Mouse (Mus musculus) heart, embryonic 14.5 days (tissue): ENCODE measurements around the gene Glra1. TPM values are rescaled to one million over a fixed set of nuclear protein-coding genes. Genes with fewer than 3 reads are reported as not detected.
A peak's percentile ranks its signal among the peaks of the same experiment; 100 is the strongest.

Experiments used
- ATAC-seq: fragments of 200-750 bp; cut with Nextera tagmentation; 2 replicates; pipeline ENCODE4 v1.8.0; 2017; ENCODE audit warnings: low read depth, moderate TSS enrichment; ENCODE audit not compliant: insufficient number of reproducible peaks, insufficient read depth, low FRiP score
- H3K27ac ChIP-seq, 2 experiments: fragments of 200-500 bp in 1 of 2; fragments of 300-500 bp in 1 of 2; sonication (generic) in 1 of 2; replicated peaks in 1 of 2; 2 replicates each; pipeline ENCODE4 v1.5.1; 2012 to 2014; ENCODE audit warnings: low read depth in 2 of 2, low read length in 2 of 2, control low read depth in 1 of 2, mild to moderate bottlenecking in 1 of 2, mixed read lengths in 1 of 2; ENCODE audit not compliant: control insufficient read depth in 1 of 2, insufficient read depth in 1 of 2
- H3K27me3 ChIP-seq: fragments of 300-500 bp; sonication (generic); 2 replicates; pipeline ENCODE4 v1.6.1; 2014; ENCODE audit warnings: mild to moderate bottlenecking, low read length, control low read depth; ENCODE audit not compliant: control insufficient read depth, insufficient read depth
- H3K36me3 ChIP-seq: fragments of 300-500 bp; sonication (generic); 2 replicates; pipeline ENCODE4 v1.6.1; 2014; ENCODE audit warnings: mild to moderate bottlenecking, control low read depth, low read length, mixed read lengths; ENCODE audit not compliant: control insufficient read depth, insufficient read depth
- H3K4me1 ChIP-seq, 2 experiments: fragments of 200-500 bp in 1 of 2; fragments of 300-500 bp in 1 of 2; sonication (generic) in 1 of 2; 2 replicates each; pipeline ENCODE4 v1.6.1; 2012 to 2014; ENCODE audit warnings: low read length in 2 of 2, control low read depth in 1 of 2, mixed read lengths in 1 of 2; ENCODE audit not compliant: control insufficient read depth in 2 of 2, insufficient read depth in 2 of 2
- H3K4me2 ChIP-seq: fragments of 300-500 bp; sonication (generic); 2 replicates; pipeline ENCODE4 v1.6.1; 2014; ENCODE audit warnings: mild to moderate bottlenecking, low read length
- H3K4me3 ChIP-seq, 2 experiments: fragments of 200-500 bp in 1 of 2; fragments of 300-500 bp in 1 of 2; sonication (generic) in 1 of 2; 2 replicates each; pipeline ENCODE4 v1.5.1; 2012 to 2014; ENCODE audit warnings: low read length in 2 of 2, mild to moderate bottlenecking in 2 of 2, control low read depth in 1 of 2, low read depth in 1 of 2, moderate library complexity in 1 of 2; ENCODE audit not compliant: control insufficient read depth in 1 of 2, insufficient read depth in 1 of 2
- H3K9ac ChIP-seq: fragments of 300-500 bp; sonication (generic); 2 replicates; pipeline ENCODE4 v1.6.1; 2014; ENCODE audit warnings: mild to moderate bottlenecking, low read length
- H3K9me3 ChIP-seq: fragments of 300-500 bp; sonication (generic); 2 replicates; pipeline ENCODE4 v1.6.1; 2016; ENCODE audit warnings: low read length, control low read depth; ENCODE audit not compliant: control insufficient read depth
- WGBS: fragments of 180-500 bp; shearing (Covaris S2); extraction: QIAGEN DNeasy Blood & Tissue Kit; methylation state at CpG from one replicate; pipeline ENCODE4 v1.1.7; 2014; 5-methylcytosine and 5-hydroxymethylcytosine counted together
- polyA plus RNA-seq: library from polyadenylated mRNA; unstranded; fragments of >200 nt; fragmentation: Nextera tagmentation; extraction: Ambion mirVana; gene quantifications from 2 replicates; pipeline ENCODE4 v1.2.1, GENCODE M21; 2014

Glra1 gene
- polyA plus RNA-seq, 1 experiment from 2014 or later = not detected

DNA sequence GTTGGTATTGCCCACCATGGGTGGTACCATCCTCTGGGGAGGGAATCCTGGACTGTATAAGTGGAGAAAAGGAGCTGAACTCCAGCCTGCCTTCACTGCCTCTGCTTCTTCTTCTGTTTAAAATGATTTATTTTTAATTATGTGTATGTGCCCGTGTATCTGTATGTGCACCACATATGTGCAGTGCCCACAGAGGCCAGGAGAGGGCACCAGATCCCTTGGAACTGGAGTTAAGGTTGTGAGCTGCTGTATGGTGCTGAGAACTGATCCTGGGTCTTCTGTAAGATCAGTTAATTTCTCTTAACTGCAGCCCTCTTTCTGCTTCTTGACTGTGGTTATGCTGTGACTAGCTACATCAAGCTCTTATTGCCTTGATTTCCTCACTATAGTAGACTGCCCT lies 62.3 kb downstream of the Glra1 start:
- no peak overlapping the region for H3K4me3 ChIP-seq
- no peaks in the 10 kb centered on the region for H3K36me3 ChIP-seq
- no peak overlapping the region for H3K27ac ChIP-seq
- H3K9ac ChIP-seq = no peak overlapping the region
- H3K4me1 ChIP-seq = no peaks in the 10 kb centered on the region
- H3K9me3 ChIP-seq = peaks cover 5% of the 10 kb centered on the region
- H3K4me2 ChIP-seq = no peak overlapping the region
- WGBS = 52% methylated on average over 1 of the region's 1 CpGs
- H3K27me3 ChIP-seq = no peaks in the 10 kb centered on the region
- no peak for ATAC-seq

DNA sequence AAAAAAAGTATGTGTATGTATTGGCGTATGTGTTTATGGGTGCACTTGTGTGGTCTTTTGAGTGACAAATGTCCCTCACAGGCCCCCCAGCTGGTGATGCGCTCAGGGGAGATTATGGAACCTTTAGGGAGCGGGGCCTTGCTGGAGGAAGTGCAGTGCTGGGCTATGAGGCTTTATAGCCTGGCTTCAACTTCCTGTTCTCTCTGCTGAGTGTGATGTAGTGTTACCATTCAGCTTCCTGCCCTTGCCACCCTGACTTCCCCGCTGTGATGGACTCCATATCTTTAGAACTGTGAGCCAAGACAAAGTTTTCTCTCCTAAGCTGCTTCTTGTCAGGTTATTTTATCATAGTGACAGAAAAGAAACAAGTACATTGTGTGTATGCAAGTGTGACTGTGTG lies 65.3 kb downstream of the Glra1 start:
- Histone ChIP-seq H3K9me3 (peaks cover 5% of the 10 kb centered on the region), H3K4me3 (no peak overlapping the region), H3K4me1 (no peaks in the 10 kb centered on the region), H3K4me2 (no peak overlapping the region), H3K27ac (no peak overlapping the region), H3K36me3 (no peaks in the 10 kb centered on the region), H3K9ac (no peak overlapping the region), H3K27me3 (no peaks in the 10 kb centered on the region)
- ATAC-seq = no peak
- WGBS = 55% methylated on average over 4 of the region's 4 CpGs

DNA sequence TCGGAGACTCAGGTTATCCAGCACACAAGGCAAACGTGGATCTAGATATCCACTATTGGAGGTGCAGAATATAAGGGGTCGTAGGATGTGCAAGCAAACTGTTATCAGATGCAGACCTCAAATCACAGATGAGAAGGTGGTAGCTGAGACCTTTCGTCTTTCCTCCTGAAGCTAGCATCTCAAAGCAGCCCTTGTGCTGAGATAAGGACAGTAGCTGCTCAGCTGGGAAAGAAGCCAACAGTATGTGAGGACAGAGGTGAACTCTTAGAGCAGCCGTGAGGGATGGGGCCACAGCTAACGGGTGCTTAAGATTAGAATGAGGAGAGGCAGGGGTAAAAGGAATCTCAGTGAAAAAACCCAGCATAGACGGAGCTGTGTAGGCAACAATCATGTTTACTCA lies 65.9 kb downstream of the Glra1 start:
- no peak overlapping the region for H3K4me3 ChIP-seq
- H3K9me3 ChIP-seq = peaks cover 5% of the 10 kb centered on the region
- no peaks in the 10 kb centered on the region for H3K36me3 ChIP-seq
- no peaks in the 10 kb centered on the region for H3K27me3 ChIP-seq
- WGBS = 22% methylated on average over 7 of the region's 7 CpGs
- no peak overlapping the region for H3K27ac ChIP-seq
- H3K4me2 ChIP-seq = no peak overlapping the region
- no peak overlapping the region for H3K9ac ChIP-seq
- no peak for ATAC-seq
- no peaks in the 10 kb centered on the region for H3K4me1 ChIP-seq

DNA sequence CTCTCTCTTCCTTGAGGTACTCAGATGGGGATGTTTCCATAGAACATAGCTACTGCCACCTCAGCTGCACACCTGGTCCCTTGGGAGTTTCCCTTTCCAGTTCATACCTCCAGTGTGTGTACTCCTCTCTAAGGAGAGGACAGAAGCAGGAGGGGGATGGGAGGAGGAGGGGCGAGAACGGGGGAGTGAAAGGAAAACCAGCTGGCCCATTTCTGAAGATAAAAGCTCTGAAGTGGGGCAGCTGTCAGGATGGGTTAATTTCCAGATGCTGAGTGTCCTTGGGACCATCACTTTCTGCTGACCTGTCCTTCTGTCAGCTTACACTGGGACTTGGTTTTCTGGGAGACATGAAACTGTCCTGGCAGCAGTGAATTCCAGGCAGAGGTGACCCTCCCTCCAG lies 73.2 kb downstream of the Glra1 start:
- Histone ChIP-seq H3K9me3 (no peaks in the 10 kb centered on the region), H3K36me3 (no peaks in the 10 kb centered on the region), H3K4me2 (no peak overlapping the region), H3K27me3 (no peaks in the 10 kb centered on the region), H3K4me3 (no peak overlapping the region), H3K9ac (no peak overlapping the region), H3K4me1 (peaks cover 0 to 2% of the 10 kb centered on the region in 2 experiments; a peak in 1 of 4 replicates), H3K27ac (no peak overlapping the region)
- 20% methylated on average over 2 of the region's 2 CpGs for WGBS
- ATAC-seq = no peak

DNA sequence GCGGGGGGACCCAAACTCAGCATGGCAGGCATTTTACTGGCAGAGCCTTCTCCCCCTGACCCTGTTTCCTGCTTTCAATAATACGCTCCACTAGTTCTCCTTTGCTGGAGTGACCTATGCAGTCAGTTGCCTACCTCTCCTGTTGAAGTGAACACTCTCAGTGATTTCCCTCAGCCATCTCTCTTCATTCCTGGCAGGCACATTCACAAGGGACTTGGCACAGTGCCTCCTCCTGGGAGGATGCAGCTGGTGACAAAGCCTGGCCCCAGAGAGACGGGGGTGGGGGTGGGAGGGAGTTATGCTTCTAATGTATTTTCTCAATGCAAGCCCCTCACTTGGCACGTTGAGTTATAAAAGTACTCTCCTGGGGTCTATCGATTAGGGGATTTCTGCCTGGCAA lies 74.6 kb downstream of the Glra1 start:
- no peak for ATAC-seq
- Histone ChIP-seq H3K4me3 (no peak overlapping the region), H3K9me3 (no peaks in the 10 kb centered on the region), H3K9ac (no peak overlapping the region), H3K27me3 (no peaks in the 10 kb centered on the region), H3K4me2 (no peak overlapping the region), H3K36me3 (no peaks in the 10 kb centered on the region), H3K4me1 (peaks cover 0 to 2% of the 10 kb centered on the region in 2 experiments; a peak in 1 of 4 replicates), H3K27ac (no peak overlapping the region)
- 55% methylated on average over 5 of the region's 5 CpGs for WGBS

DNA sequence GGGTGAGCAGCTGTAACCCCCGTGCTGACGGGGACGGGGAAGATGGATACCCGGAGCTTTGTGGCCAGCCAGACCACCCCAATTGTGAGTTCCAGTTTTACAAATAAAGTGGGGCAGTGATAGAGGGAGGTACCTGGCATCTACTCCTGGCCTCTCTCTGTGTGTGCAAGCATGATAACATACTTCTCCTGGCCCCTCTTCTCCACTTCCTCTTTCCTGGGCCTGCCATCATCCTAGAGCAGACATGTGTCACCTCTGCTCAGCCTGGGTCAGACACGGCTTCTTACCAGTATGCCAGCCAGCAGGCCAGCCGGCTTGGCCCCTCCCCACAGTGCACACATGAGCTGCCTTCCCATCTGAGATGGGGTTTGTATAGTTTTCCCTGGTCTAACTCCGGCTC lies 77.3 kb downstream of the Glra1 start:
- Histone ChIP-seq H3K4me3 (no peak overlapping the region), H3K27ac (no peak overlapping the region)
- WGBS = 72% methylated on average over 7 of the region's 7 CpGs

DNA sequence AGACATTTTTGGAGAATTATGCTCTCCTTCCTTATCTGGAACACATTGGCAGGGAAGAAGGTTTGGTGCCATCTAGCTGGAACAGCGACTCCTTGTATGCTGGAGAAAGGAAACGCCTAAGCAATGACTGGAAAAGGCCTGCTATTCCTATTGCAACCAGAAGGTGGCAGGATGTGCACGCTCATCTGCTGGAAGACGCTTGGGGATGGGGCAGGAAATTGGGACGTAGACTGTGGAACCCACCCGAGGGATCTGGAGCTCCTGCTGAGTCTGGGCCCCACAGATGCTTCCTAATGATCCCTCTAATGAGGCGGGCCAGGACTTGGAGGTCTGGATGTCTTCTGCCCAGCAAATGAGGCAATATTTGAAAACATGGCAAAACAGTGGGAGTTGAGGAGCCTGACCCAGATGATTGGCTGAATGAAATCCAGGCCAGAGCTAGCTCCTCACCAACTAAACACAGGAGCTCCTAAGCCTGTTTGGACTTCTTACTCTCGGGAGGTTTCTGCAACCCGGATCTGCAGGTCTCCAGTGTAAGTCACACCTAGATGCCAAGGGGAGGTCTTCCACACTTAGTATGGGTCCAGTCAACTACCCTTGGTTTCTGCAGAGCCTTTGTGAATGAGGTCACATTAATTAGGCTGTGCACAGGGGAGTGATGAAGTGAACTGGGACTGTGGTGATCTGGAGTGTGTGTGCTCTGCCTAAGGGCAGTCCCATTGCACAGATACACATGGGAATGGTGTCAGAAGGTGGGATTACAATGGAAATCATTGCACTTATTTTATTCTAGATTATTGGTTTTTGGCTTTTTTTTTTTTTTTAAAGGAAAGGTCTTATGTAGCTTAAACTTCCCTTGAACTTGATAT lies 89.0 kb downstream of the Glra1 start:
- 0 out of 2 replicates have a peak, but pooled peaks have one; percentile 21 for ATAC-seq
- 3% methylated on average over 9 of the region's 9 CpGs for WGBS

More for the DNA sequence above, 77.3 kb downstream of the Glra1 start:
- Histone ChIP-seq H3K4me2 (no peak overlapping the region), H3K9ac (no peak overlapping the region), H3K9me3 (no peaks in the 10 kb centered on the region), H3K36me3 (no peaks in the 10 kb centered on the region), H3K4me1 (peaks cover 0 to 2% of the 10 kb centered on the region in 2 experiments; a peak in 1 of 4 replicates), H3K27me3 (no peaks in the 10 kb centered on the region)
- no peak for ATAC-seq

More for the DNA sequence above, 89.0 kb downstream of the Glra1 start:
- no peaks in the 10 kb centered on the region for H3K27me3 ChIP-seq
- H3K36me3 ChIP-seq = no peaks in the 10 kb centered on the region
- no peak overlapping the region for H3K9ac ChIP-seq
- H3K4me3 ChIP-seq = no peak overlapping the region
- H3K9me3 ChIP-seq = no peaks in the 10 kb centered on the region
- no peak overlapping the region for H3K27ac ChIP-seq
- H3K4me1 ChIP-seq = peaks cover 0 to 2% of the 10 kb centered on the region in 2 experiments; a peak in 1 of 4 replicates
- H3K4me2 ChIP-seq = no peak overlapping the region
